Mouse (Mus musculus): ENCODE data around the gene Insl6. TPM values are rescaled to one million over a fixed set of nuclear protein-coding genes. Genes with fewer than 3 reads are reported as not detected.

Gene Insl6
- polyA plus RNA-seq, 1 experiment from 2014 or later = 3.3 TPM

Other genes starting within 250 kb of the Insl6 start
- gene Rcl1, start 224.0 kb downstream of the Insl6 start, polyA plus RNA-seq (2015; fragmentation: Nextera tagmentation; extraction: Ambion mirVana) = 51.4 and 51.5 TPM in 2 replicates
- gene Jak2, start 73.5 kb downstream of the Insl6 start, polyA plus RNA-seq (2015; fragmentation: Nextera tagmentation; extraction: Ambion mirVana) = 7.7 and 8.3 TPM in 2 replicates
- 0.47 TPM in 1 of 2 replicates, not detected in the other for gene Rln1, start 9.3 kb upstream of the Insl6 start, polyA plus RNA-seq (2015; fragmentation: Nextera tagmentation; extraction: Ambion mirVana)
- gene Plgrkt, start 42.0 kb upstream of the Insl6 start, polyA plus RNA-seq (2015; fragmentation: Nextera tagmentation; extraction: Ambion mirVana) = 45.3 and 56.9 TPM in 2 replicates
- gene Cd274, start 42.1 kb upstream of the Insl6 start, polyA plus RNA-seq (2015; fragmentation: Nextera tagmentation; extraction: Ambion mirVana) = 0.25 and 0.74 TPM in 2 replicates
- gene Pdcd1lg2, start 85.6 kb upstream of the Insl6 start, polyA plus RNA-seq (2015; fragmentation: Nextera tagmentation; extraction: Ambion mirVana) = 0.09 TPM in 2 replicates
- 11.7 and 12.5 TPM in 2 replicates for gene Ric1, start 196.9 kb upstream of the Insl6 start, polyA plus RNA-seq (2015; fragmentation: Nextera tagmentation; extraction: Ambion mirVana)

All from lung, embryonic 15.5 days (tissue).